Mouse (Mus musculus) small intestine, adult 2 months (tissue): ENCODE data around the gene Cdc16. TPM values are rescaled to one million over a fixed set of nuclear protein-coding genes. Genes with fewer than 3 reads are reported as not detected.

Experiments used
- H3K27ac ChIP-seq: fragments of 200-500 bp; 2 replicates; pipeline ENCODE4 v1.5.1; 2012; ENCODE audit warnings: low read depth, low read length, control low read depth, inconsistent platforms; ENCODE audit not compliant: insufficient read depth
- H3K27me3 ChIP-seq: fragments of 200-500 bp; 2 replicates; pipeline ENCODE4 v1.6.1; 2012; ENCODE audit warnings: mild to moderate bottlenecking, moderate library complexity, low read length, inconsistent platforms; ENCODE audit not compliant: control insufficient read depth, insufficient read depth
- H3K36me3 ChIP-seq: fragments of 200-500 bp; 2 replicates; pipeline ENCODE4 v1.6.1; 2012; ENCODE audit warnings: mild to moderate bottlenecking, low read length, control low read depth, inconsistent platforms; ENCODE audit not compliant: control insufficient read depth, insufficient read depth
- H3K4me1 ChIP-seq: fragments of 200-500 bp; 2 replicates; pipeline ENCODE4 v1.6.1; 2012; ENCODE audit warnings: low read length, inconsistent platforms, mixed read lengths; ENCODE audit not compliant: control insufficient read depth, insufficient read depth, insufficient read length
- H3K4me3 ChIP-seq: fragments of 200-500 bp; 2 replicates; pipeline ENCODE4 v1.5.1; 2012; ENCODE audit warnings: low read depth, mild to moderate bottlenecking, control low read depth, inconsistent platforms, low read length, moderate library complexity
- CTCF ChIP-seq: fragments of 200-500 bp; IDR thresholded peaks from 2 replicates; pipeline ENCODE4 v1.5.1; 2012; ENCODE audit warnings: low read depth, mild to moderate bottlenecking, control low read depth, inconsistent platforms, low read length, moderate library complexity, mixed read lengths; ENCODE audit not compliant: insufficient replicate concordance, insufficient read length; ENCODE audit errors: extremely low read depth
- POLR2A ChIP-seq: fragments of 200-500 bp; IDR thresholded peaks from 2 replicates; pipeline ENCODE4 v1.6.1; 2012; ENCODE audit warnings: low read depth, mild to moderate bottlenecking, control low read depth, inconsistent platforms, low read length, moderate library complexity
- WGBS: fragments of 180-500 bp; shearing (Covaris S2); methylation state at CpG from one replicate; pipeline ENCODE4 v1.1.7; 2018; 5-methylcytosine and 5-hydroxymethylcytosine counted together
- polyA plus RNA-seq: library from polyadenylated mRNA; depleted of rRNA; stranded (reverse); fragments of >200 nt; gene quantifications from 2 replicates; pipeline ENCODE4 v1.2.3, GENCODE M21; 2012; rRNA removed

Cdc16 gene
- polyA plus RNA-seq, 1 experiment: 17.5 TPM

GRCm38 (mm10) chr8:13799566-13799965 is 42.1 kb downstream of the Cdc16 start:
- Histone ChIP-seq H3K4me1 (0 out of 2 replicates have a peak, but pooled peaks cover 3% of the 10 kb centered on the region), H3K4me3 (no peak overlapping the region), H3K27ac (no peak overlapping the region), H3K36me3 (peaks cover 26% of the 10 kb centered on the region), H3K27me3 (no peaks in the 10 kb centered on the region)
- 87% methylated on average over 5 of the region's 5 CpGs for WGBS
- TF ChIP-seq CTCF (no peak), POLR2A (no peak)

DNA sequence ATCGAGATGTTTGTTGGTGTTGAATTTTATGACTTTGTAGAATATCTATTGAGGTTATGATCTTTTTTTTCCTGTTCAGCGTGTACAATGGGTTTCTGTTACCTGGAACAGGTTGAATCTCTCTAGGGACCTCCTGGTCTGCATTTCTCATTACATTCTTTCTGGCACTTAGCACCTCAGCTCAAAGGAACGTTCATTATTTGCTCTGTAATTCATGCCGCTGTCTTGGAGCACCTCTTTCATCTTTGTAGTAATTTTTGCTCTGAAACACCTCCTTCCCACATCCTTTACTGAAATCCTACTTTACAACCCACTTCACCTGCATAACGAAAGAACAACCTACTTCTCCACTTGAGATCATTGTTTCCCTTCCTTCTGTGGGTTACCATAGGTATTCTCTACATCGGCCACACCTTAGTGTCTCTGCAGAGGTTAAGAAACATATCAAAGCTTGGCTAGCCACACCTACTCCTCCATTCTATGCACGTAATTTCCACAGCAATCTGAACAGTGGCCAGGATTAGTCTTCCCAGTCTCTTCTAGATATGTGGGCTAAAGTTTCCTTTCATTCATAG is 71.2 kb downstream of the Cdc16 start:
- H3K4me3 ChIP-seq: no peak overlapping the region
- H3K27ac ChIP-seq: no peak overlapping the region
- TF ChIP-seq CTCF: no peak
- TF ChIP-seq POLR2A: no peak
- H3K36me3 ChIP-seq: no peaks in the 10 kb centered on the region
- 46% methylated on average over 7 of the region's 7 CpGs for WGBS
- no peaks in the 10 kb centered on the region for H3K27me3 ChIP-seq
- H3K4me1 ChIP-seq: no peaks in the 10 kb centered on the region

Other genes with a start within 250 kb of the Cdc16 start
- not detected in 2 replicates for gene 1700029H14Rik, start 195.2 kb upstream of the Cdc16 start, polyA plus RNA-seq
- gene Rasa3, start 80.1 kb upstream of the Cdc16 start, polyA plus RNA-seq: 8.5 and 13.1 TPM in 2 replicates
- not detected in 2 replicates for gene Cfap97d2, start 51.8 kb upstream of the Cdc16 start, polyA plus RNA-seq
- gene Upf3a, start 27.9 kb downstream of the Cdc16 start, polyA plus RNA-seq: 3.4 and 5.3 TPM in 2 replicates
- gene AF366264, start 80.7 kb downstream of the Cdc16 start, polyA plus RNA-seq: not detected in 2 replicates
- gene Champ1, start 112.0 kb downstream of the Cdc16 start, polyA plus RNA-seq: 1.7 and 2.6 TPM in 2 replicates
- gene Coprs, start 132.6 kb downstream of the Cdc16 start, polyA plus RNA-seq: 6.7 and 16.0 TPM in 2 replicates